Mouse (Mus musculus) hindbrain, postnatal 0 days (tissue): ENCODE data around the gene Otx1. TPM values are rescaled to one million over a fixed set of nuclear protein-coding genes. Genes with fewer than 3 reads are reported as not detected.
A peak's percentile ranks its signal among the peaks of the same experiment; 100 is the strongest.

Source experiments
- ATAC-seq: fragments of 200-750 bp; cut with Nextera tagmentation; 2 replicates; pipeline ENCODE4 v1.8.0; 2017; ENCODE audit warnings: mild to moderate bottlenecking, moderate TSS enrichment, moderate library complexity
- DNase-seq: peaks from one replicate; pipeline ENCODE4 v3.0.0-alpha.2; 2015; ENCODE audit warnings: low spot score
- H3K27ac ChIP-seq: fragments of 300-500 bp; sonication (generic); 2 replicates; pipeline ENCODE4 v1.5.1; 2014; ENCODE audit warnings: mild to moderate bottlenecking
- H3K27me3 ChIP-seq: fragments of 300-500 bp; sonication (generic); 2 replicates; pipeline ENCODE4 v1.6.1; 2014; ENCODE audit warnings: low read length, mixed read lengths; ENCODE audit not compliant: insufficient read depth
- H3K36me3 ChIP-seq: fragments of 300-500 bp; sonication (generic); 2 replicates; pipeline ENCODE4 v1.6.1; 2014; ENCODE audit warnings: low read length, mixed read lengths; ENCODE audit not compliant: insufficient read depth
- H3K4me1 ChIP-seq: fragments of 300-500 bp; sonication (generic); 2 replicates; pipeline ENCODE4 v1.6.1; 2014; ENCODE audit warnings: antibody characterized with exemption, low read length, mixed read lengths; ENCODE audit not compliant: insufficient read depth
- H3K4me2 ChIP-seq: fragments of 300-500 bp; sonication (generic); 2 replicates; pipeline ENCODE4 v1.6.1; 2014; ENCODE audit warnings: low read depth, mild to moderate bottlenecking, low read length, moderate library complexity, mixed read lengths
- H3K4me3 ChIP-seq: fragments of 300-500 bp; sonication (generic); 2 replicates; pipeline ENCODE4 v1.5.1; 2014; ENCODE audit warnings: low read length
- H3K9ac ChIP-seq: fragments of 300-500 bp; sonication (generic); replicated peaks from 2 replicates; pipeline ENCODE4 v1.6.1; 2014; ENCODE audit warnings: mild to moderate bottlenecking, low read length, moderate library complexity, mixed read lengths
- H3K9me3 ChIP-seq: fragments of 300-500 bp; sonication (generic); 2 replicates; pipeline ENCODE4 v1.6.1; 2016; ENCODE audit warnings: low read length, mixed read lengths
- CTCF ChIP-seq: IDR thresholded peaks from 2 replicates; pipeline ENCODE4 v1.5.1; 2016; ENCODE audit warnings: antibody characterized with exemption, control low read depth, low read depth
- WGBS: fragments of 180-500 bp; shearing (Covaris S2); extraction: QIAGEN DNeasy Blood & Tissue Kit; methylation state at CpG from one replicate; pipeline ENCODE4 v1.1.7; 2014; 5-methylcytosine and 5-hydroxymethylcytosine counted together
- polyA plus RNA-seq: library from polyadenylated mRNA; unstranded; fragments of >200 nt; fragmentation: Nextera tagmentation; extraction: Ambion mirVana; gene quantifications from 2 replicates; pipeline ENCODE4 v1.2.1, GENCODE M21; 2015
- total RNA-seq: library from RNA; depleted of rRNA; stranded (reverse); fragments of >200 nt; gene quantifications from 2 replicates; pipeline ENCODE4 v1.2.3, GENCODE M21; 2014

The Otx1 gene
- total and polyA plus RNA-seq, 2 experiments from 2014 or later: 0.86 to 1.2 TPM

DNA sequence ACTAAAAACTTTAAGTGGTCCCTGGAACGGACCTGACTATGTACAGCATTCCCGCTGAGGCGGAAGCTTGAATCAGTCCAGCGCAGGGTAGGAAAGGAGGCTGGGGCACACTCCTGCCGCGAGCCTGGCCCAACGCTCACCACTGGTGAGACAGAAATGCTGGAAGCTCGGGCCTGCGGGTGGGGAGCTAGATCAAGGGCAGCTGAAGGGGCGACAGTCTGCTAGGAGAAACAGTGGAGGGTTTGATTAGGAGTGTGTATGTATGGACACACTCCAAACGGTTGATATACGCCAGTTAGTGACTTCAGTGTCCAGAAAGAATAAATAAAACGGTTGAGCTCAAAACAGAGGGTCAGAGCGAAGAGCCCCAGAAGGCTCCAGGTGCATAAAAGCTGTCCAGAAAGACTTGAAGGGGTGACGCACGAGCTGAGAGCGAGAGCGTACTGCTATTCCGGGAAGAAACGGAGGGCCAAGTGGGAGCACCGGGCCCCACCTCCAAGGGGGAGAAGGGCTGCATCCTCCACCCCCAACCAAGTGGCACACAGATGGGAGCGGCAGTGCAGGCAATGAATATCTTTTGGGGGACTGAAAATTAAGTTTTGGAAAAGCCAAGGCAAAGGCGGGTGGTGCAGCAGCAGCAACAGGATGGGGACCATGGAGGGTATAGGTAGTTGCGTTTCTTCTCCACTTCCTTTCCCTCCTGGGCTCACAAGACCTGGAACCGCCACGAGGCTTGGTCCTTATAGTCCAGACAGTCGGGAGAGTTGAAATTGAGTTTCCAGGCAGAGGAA is 7.0 kb downstream of the Otx1 start:
- H3K4me1 ChIP-seq: peaks cover 4% of the 10 kb centered on the region; the same call in 1 of the 2 replicates
- peaks cover 70% of the 10 kb centered on the region for H3K27me3 ChIP-seq
- H3K9ac ChIP-seq: no peak overlapping the region
- DNase-seq (no peak), ATAC-seq (no peak)
- H3K27ac ChIP-seq: no peak overlapping the region
- no peak overlapping the region for H3K4me3 ChIP-seq
- no peak overlapping the region for H3K4me2 ChIP-seq
- WGBS: 5% methylated on average over 27 of the region's 27 CpGs
- no peaks in the 10 kb centered on the region for H3K9me3 ChIP-seq
- no peaks in the 10 kb centered on the region for H3K36me3 ChIP-seq
- no peak for TF ChIP-seq CTCF

DNA sequence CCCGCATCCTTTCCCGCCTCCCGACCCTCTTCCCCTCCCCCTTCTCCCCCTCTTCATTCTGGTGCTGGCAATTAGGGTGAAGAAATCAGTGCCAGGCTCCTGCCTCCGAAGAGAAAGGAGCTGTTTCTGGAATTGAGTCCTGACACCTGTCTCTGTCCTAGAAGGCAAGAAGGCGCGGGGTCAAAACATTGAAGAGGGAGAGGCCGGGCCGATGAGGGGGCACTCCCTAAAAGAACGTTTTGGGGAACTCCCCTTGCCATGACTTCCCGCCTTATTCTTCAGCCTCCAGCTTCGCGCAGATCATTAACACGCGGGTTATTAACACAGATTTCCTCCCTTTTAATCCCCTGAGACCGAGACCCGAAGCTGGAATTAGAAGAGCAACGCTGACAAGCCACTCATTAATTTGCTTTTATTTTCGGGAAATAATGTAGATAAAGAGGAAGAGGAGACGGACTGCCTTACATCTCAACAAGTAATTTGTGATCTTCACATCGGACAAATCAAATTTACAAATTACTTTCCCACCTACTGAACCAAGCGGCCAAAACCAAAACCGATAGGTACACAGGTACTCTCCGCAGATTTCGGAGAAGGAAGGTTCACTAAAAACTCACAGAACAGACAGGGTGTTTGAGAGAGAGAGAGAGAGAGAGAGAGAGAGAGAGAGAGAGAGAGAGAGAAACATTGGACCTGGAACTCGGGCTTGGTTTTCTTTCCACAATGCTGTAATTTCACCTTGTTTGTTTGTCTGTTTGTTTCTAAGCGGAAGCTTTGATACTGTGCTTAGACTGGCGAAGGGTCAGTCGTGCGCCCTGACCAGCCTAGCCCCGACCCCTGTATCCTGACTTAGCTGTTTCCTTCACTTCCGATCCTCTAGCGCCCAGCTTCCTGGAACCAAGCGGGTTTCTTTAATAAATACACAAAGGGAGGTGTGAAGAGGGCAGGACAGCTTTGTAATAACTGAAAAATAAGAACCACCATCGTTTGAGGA is 8.0 kb downstream of the Otx1 start:
- ATAC-seq: no peak
- no peaks in the 10 kb centered on the region for H3K36me3 ChIP-seq
- H3K4me3 ChIP-seq: no peak overlapping the region
- H3K9ac ChIP-seq: no peak overlapping the region
- H3K4me1 ChIP-seq: peaks cover 4% of the 10 kb centered on the region; the same call in 1 of the 2 replicates
- H3K4me2 ChIP-seq: no peak overlapping the region
- no peak for TF ChIP-seq CTCF
- H3K27ac ChIP-seq: no peak overlapping the region
- peaks cover 65% of the 10 kb centered on the region for H3K27me3 ChIP-seq
- DNase-seq: no peak
- H3K9me3 ChIP-seq: no peaks in the 10 kb centered on the region
- WGBS: 4% methylated on average over 34 of the region's 34 CpGs

DNA sequence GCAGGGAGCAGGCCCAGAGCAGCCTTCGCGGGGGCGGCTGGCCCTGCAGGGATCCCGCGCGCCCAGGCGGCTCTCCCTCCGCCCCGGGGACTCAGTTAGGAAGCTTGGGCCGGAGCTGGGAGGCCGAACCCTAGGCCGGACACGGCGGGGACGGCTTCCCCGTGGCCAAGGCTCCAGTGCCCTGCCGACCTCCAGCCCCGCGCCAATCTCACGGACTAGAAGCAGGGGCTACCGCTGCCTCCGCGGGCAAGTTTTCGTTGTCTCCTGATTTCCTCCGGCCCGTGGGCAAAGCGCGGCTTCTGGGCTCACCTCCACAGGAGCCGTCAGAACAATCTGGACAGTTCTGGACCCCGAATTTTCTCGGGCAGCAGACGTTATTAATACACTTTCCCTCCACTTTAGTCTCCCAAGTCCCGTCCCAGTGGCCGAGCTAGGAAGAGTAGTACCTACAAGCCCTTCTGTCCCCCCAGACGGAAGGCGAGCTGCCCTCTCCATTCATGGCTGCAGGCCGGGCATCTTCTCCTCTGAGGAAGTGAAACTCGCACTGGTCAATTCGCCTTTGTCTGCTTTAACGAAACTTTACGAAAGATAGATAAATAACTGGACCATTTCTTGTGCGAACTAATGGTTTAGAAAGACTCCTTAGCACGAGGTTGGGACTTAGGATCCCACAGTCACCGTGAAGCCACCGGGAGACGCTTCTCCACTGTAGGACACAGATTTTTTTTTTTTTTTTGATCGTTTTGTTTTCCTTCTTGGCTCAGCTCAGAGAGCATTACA is 8.9 kb downstream of the Otx1 start:
- WGBS: 2% methylated on average over 47 of the region's 47 CpGs
- no peak overlapping the region for H3K4me2 ChIP-seq
- H3K27ac ChIP-seq: no peak overlapping the region
- ATAC-seq (no peak), DNase-seq (peak; percentile 33)
- no peak for TF ChIP-seq CTCF
- H3K4me3 ChIP-seq: no peak overlapping the region
- H3K9me3 ChIP-seq: no peaks in the 10 kb centered on the region
- peaks cover 4% of the 10 kb centered on the region; the same call in 1 of the 2 replicates for H3K4me1 ChIP-seq
- no peak overlapping the region for H3K9ac ChIP-seq
- H3K36me3 ChIP-seq: no peaks in the 10 kb centered on the region
- H3K27me3 ChIP-seq: peaks cover 64% of the 10 kb centered on the region

DNA sequence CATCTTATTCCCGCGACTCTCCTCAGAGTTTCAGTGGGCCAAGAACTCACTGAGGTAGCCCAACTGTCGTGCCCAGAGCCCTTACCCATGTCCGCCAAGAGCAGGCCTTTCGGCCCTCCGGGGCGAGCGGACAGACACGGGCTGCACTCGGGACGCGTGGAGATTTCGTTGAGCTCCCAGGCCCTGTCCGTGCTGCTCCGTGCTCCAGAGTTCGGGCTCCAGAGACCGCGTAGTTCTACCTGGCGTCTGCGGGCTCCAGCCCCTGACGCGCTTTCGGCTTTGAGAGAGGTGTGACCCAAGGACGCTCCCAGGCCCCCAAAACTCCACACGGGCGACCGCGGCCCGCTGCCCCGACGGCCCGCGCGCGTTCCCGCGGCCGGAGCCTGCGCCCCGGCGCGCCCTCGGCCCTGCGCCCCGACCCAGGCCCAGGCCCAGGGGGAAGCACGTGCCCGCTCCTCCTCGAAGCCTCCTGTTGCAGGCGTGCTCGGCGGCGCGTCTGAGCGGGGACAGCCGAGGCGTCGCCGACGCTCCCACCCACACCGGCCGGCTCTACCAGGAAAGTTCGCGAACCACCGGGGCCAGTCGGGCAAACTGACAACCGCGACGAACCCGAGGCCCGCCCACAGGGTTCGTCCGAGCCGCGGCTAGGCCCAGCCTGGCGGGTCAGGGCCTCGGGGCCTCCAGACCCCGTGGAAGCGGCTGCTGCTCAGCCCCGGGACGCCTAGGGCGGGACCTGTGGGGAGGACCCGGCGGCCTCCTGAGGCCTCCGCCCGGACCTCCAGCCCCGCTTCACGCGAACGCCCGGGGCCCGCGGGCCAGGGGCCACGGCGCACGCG is 9.7 kb downstream of the Otx1 start:
- no peak overlapping the region for H3K4me3 ChIP-seq
- peak; percentile 44 for ATAC-seq
- no peak overlapping the region for H3K27ac ChIP-seq

DNA sequence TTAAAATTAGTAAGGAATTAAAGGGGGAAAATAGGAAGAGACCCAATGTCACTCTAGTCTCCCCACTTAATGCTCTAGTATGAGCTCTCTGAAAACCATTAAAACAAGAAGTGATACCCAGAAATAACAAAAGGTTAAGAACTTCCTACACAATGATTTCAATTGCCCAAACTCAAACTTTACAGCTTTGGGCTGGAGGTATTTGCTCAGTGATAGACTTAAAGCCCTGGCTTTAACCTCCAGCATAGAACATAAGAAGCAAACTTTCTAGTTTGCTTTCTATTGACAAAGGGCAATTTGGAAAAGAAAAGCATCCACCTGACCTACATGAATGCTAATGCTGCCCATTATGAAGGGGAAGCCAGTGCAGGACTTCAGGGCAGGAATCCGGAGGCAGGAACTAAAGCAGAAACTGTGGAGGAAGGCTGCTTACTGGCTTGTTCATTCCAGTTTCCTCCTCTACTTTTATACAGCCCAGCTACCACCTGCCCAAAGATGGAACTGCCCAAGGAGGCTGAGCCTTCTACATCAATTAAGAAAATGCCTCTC is 14.2 kb downstream of the Otx1 start:
- H3K27me3 ChIP-seq: peaks cover 53% of the 10 kb centered on the region
- no peak for ATAC-seq

More for the DNA sequence above, 9.7 kb downstream of the Otx1 start:
- WGBS: 3% methylated on average over 88 of the region's 96 CpGs
- no peak for TF ChIP-seq CTCF
- Histone ChIP-seq H3K4me1 (peaks cover 4% of the 10 kb centered on the region; the same call in 1 of the 2 replicates), H3K27me3 (peaks cover 62% of the 10 kb centered on the region), H3K36me3 (no peaks in the 10 kb centered on the region), H3K9ac (no peak overlapping the region), H3K4me2 (no peak overlapping the region), H3K9me3 (no peaks in the 10 kb centered on the region)
- DNase-seq: no peak

More for the DNA sequence above, 14.2 kb downstream of the Otx1 start:
- Histone ChIP-seq H3K27ac (no peak overlapping the region), H3K36me3 (no peaks in the 10 kb centered on the region), H3K9me3 (no peaks in the 10 kb centered on the region), H3K9ac (no peak overlapping the region), H3K4me1 (no peaks in the 10 kb centered on the region), H3K4me2 (no peak overlapping the region), H3K4me3 (no peak overlapping the region)
- WGBS: 65% methylated on average over 1 of the region's 1 CpGs
- DNase-seq: no peak
- no peak for TF ChIP-seq CTCF
